Mouse (Mus musculus) CH12.LX (cell line): ENCODE measurements at regions not wholly inside any gene's neighbourhood (a gene's known extent, or its start where the extent isn't known, plus 50 kb on each side); places are given as distances from the start of the nearest gene placed in this dataset.

ENCODE experiments used
- DNase-seq: peaks from one replicate; pipeline ENCODE4 v3.0.0-alpha.2; 2013; ENCODE audit errors: extremely low read depth
- H3K27ac ChIP-seq: 2 replicates; pipeline ENCODE4 v1.5.1; 2012; ENCODE audit warnings: low read depth, mild to moderate bottlenecking, control low read depth, moderate library complexity; ENCODE audit not compliant: insufficient read depth
- H3K27me3 ChIP-seq: replicated peaks from 2 replicates; pipeline ENCODE3; 2012; ENCODE audit warnings: inconsistent platforms
- H3K36me3 ChIP-seq, 2 experiments: replicated peaks in 1 of 2; 2 replicates each; pipeline versions ENCODE3 to v1.6.1; 2012; ENCODE audit warnings: inconsistent platforms in 1 of 2, low read length in 1 of 2, mild to moderate bottlenecking in 1 of 2, mixed read lengths in 1 of 2, moderate library complexity in 1 of 2; ENCODE audit not compliant: control insufficient read depth in 1 of 2, insufficient read depth in 1 of 2
- H3K4me1 ChIP-seq, 2 experiments: 2 replicates each; pipeline ENCODE4 v1.6.1; 2012; ENCODE audit warnings: inconsistent platforms in 1 of 2, moderate library complexity in 1 of 2; ENCODE audit not compliant: insufficient read depth in 2 of 2, control insufficient read depth in 1 of 2
- H3K4me2 ChIP-seq: 2 replicates; pipeline ENCODE4 v1.6.1; 2012; ENCODE audit warnings: low read depth, mild to moderate bottlenecking, control low read depth; ENCODE audit not compliant: poor library complexity, insufficient read depth, severe bottlenecking
- H3K4me3 ChIP-seq, 3 experiments: fragments of 150-350 bp in 1 of 3; sonication (generic) in 1 of 3; replicated peaks in 1 of 3; 2 replicates each; pipeline versions ENCODE3 to v1.5.1; 2011 to 2012; ENCODE audit warnings: low read depth in 2 of 3, low read length in 2 of 3, mild to moderate bottlenecking in 2 of 3, moderate library complexity in 2 of 3, control low read depth in 1 of 3, improper control_type of control experiment in 1 of 3, inconsistent platforms in 1 of 3, mixed read lengths in 1 of 3; ENCODE audit not compliant: poor library complexity in 1 of 3
- H3K79me2 ChIP-seq: replicated peaks from 2 replicates; pipeline ENCODE4 v1.6.1; 2012; ENCODE audit warnings: mild to moderate bottlenecking, moderate library complexity; ENCODE audit not compliant: control insufficient read depth, poor library complexity, insufficient read depth, severe bottlenecking; ENCODE audit errors: extremely low read depth
- H3K9ac ChIP-seq: 2 replicates; pipeline ENCODE4 v1.6.1; 2012; ENCODE audit warnings: low read depth, mild to moderate bottlenecking, control low read depth, moderate library complexity; ENCODE audit not compliant: insufficient read depth
- H3K9me3 ChIP-seq: replicated peaks from 2 replicates; pipeline ENCODE3; 2012; ENCODE audit warnings: low read length, inconsistent platforms, mixed read lengths
- CHD1 ChIP-seq: IDR thresholded peaks from 2 replicates; pipeline ENCODE4 v1.6.1; 2012; ENCODE audit warnings: low read depth, low read length, improper control_type of control experiment, inconsistent platforms
- CHD2 ChIP-seq: IDR thresholded peaks from 2 replicates; pipeline ENCODE4 v1.6.1; 2011; ENCODE audit warnings: low read length, improper control_type of control experiment
- CTCF ChIP-seq, 2 experiments: IDR thresholded peaks in 1 of 2; conservative IDR thresholded peaks in 1 of 2; 2 replicates each; pipeline ENCODE4 v1.5.1; 2011 to 2012; ENCODE audit warnings: low read depth in 2 of 2, low read length in 2 of 2, improper control_type of control experiment in 1 of 2, inconsistent platforms in 1 of 2, mild to moderate bottlenecking in 1 of 2, moderate library complexity in 1 of 2
- E2F4 ChIP-seq: IDR thresholded peaks from 2 replicates; pipeline ENCODE4 v1.6.1; 2011; ENCODE audit warnings: low read depth, low read length, improper control_type of control experiment; ENCODE audit not compliant: insufficient replicate concordance
- EP300 ChIP-seq: IDR thresholded peaks from 2 replicates; pipeline ENCODE4 v1.6.1; 2011; ENCODE audit warnings: low read length, improper control_type of control experiment
- GABPA ChIP-seq: IDR thresholded peaks from 2 replicates; pipeline ENCODE4 v1.6.1; 2012; ENCODE audit warnings: low read depth, low read length, improper control_type of control experiment, inconsistent platforms; ENCODE audit not compliant: insufficient replicate concordance
- HCFC1 ChIP-seq: IDR thresholded peaks from 2 replicates; pipeline ENCODE4 v1.6.1; 2012; ENCODE audit warnings: low read depth, mild to moderate bottlenecking, inconsistent platforms, low read length, improper control_type of control experiment
- IRF4 ChIP-seq: IDR thresholded peaks from 2 replicates; pipeline ENCODE4 v1.6.1; 2014; ENCODE audit warnings: low read depth, mild to moderate bottlenecking, inconsistent platforms, low read length, improper control_type of control experiment
- JUN ChIP-seq: IDR thresholded peaks from 2 replicates; pipeline ENCODE4 v1.6.1; 2011; ENCODE audit warnings: low read depth, mild to moderate bottlenecking, low read length, improper control_type of control experiment, moderate library complexity; ENCODE audit not compliant: insufficient read depth
- MAX ChIP-seq: IDR thresholded peaks from 2 replicates; pipeline ENCODE4 v1.6.1; 2011; ENCODE audit warnings: low read length, improper control_type of control experiment
- MXI1 ChIP-seq: IDR thresholded peaks from 2 replicates; pipeline ENCODE4 v1.6.1; 2011; ENCODE audit warnings: mild to moderate bottlenecking, low read depth, low read length, improper control_type of control experiment
- MYC ChIP-seq: IDR thresholded peaks from 2 replicates; pipeline ENCODE4 v1.6.1; 2011; ENCODE audit warnings: low read depth, mild to moderate bottlenecking, improper control_type of control experiment, low read length
- NELFE ChIP-seq: IDR thresholded peaks from 2 replicates; pipeline ENCODE4 v1.6.1; 2011; ENCODE audit warnings: low read depth, low read length, improper control_type of control experiment
- POLR2AphosphoS2 ChIP-seq: IDR thresholded peaks from 2 replicates; pipeline ENCODE4 v1.6.1; 2011; ENCODE audit warnings: low read depth, low read length, improper control_type of control experiment
- RAD21 ChIP-seq: IDR thresholded peaks from 2 replicates; pipeline ENCODE4 v1.6.1; 2011; ENCODE audit warnings: low read depth, mild to moderate bottlenecking, low read length, improper control_type of control experiment, moderate library complexity
- SIN3A ChIP-seq: IDR thresholded peaks from 2 replicates; pipeline ENCODE4 v1.6.1; 2012; ENCODE audit warnings: low read length, improper control_type of control experiment, inconsistent platforms
- SMC3 ChIP-seq: IDR thresholded peaks from 2 replicates; pipeline ENCODE4 v1.6.1; 2011; ENCODE audit warnings: low read depth, low read length, improper control_type of control experiment
- UBTF ChIP-seq: IDR thresholded peaks from 2 replicates; pipeline ENCODE4 v1.6.1; 2012; ENCODE audit warnings: low read depth, mild to moderate bottlenecking, inconsistent platforms, low read length, improper control_type of control experiment, moderate library complexity
- USF1 ChIP-seq: IDR thresholded peaks from 2 replicates; pipeline ENCODE4 v1.6.1; 2014; ENCODE audit warnings: low read depth, mild to moderate bottlenecking, inconsistent platforms, low read length, improper control_type of control experiment
- USF2 ChIP-seq: conservative IDR thresholded peaks from 2 replicates; pipeline ENCODE4 v1.6.1; 2011; ENCODE audit warnings: low read depth, low read length, improper control_type of control experiment
- ZKSCAN1 ChIP-seq: IDR thresholded peaks from 2 replicates; pipeline ENCODE4 v1.6.1; 2012; ENCODE audit warnings: low read depth, inconsistent platforms, low read length, improper control_type of control experiment, borderline replicate concordance
- ZMIZ1 ChIP-seq: IDR thresholded peaks from 2 replicates; pipeline ENCODE4 v1.6.1; 2012; ENCODE audit warnings: low read depth, mild to moderate bottlenecking, inconsistent platforms, low read length, improper control_type of control experiment
- ZNF384 ChIP-seq: IDR thresholded peaks from 2 replicates; pipeline ENCODE4 v1.6.1; 2012; ENCODE audit warnings: low read depth, low read length, improper control_type of control experiment, inconsistent platforms
- dilution Hi-C: fragments of 300-500 bp; cut with MboI; formaldehyde crosslinking; loops from 2 replicates; pipeline ENCODE4 v1.14.3; 2020; ENCODE audit warnings: low sequenced_read_pairs; ENCODE audit not compliant: extremely low pct_unique_long_range_greater_than_20kb, extremely low pct_ligation_motif_present
- in situ Hi-C: fragments of 300-500 bp; cut with MboI; formaldehyde crosslinking; loops from 3 replicates; pipeline ENCODE4 v1.14.3; 2019; ENCODE audit warnings: low sequenced_read_pairs, low pct_ligation_motif_present, low pct_unique_long_range_greater_than_20kb, mixed read lengths

- in situ Hi-C loops = no loop called here
These were observed 199.5 kb downstream of the Pax1 start for GRCm38 (mm10) chr2:147561220-147561619.

GRCm38 (mm10) chr2:147560426-147561155 is 198.9 kb downstream of the Pax1 start:
- H3K36me3 ChIP-seq = no peaks in the 10 kb centered on the region
- dilution Hi-C loops = no loop called here
- no peak overlapping the region for H3K4me3 ChIP-seq
- no peaks in the 10 kb centered on the region for H3K27me3 ChIP-seq
- in situ Hi-C loops = no loop called here
- H3K9ac ChIP-seq = no peak overlapping the region
- no peak overlapping the region for H3K4me2 ChIP-seq
- H3K27ac ChIP-seq = no peak overlapping the region
- no peaks in the 10 kb centered on the region for H3K9me3 ChIP-seq
- TF ChIP-seq ZNF384 (no peak), NELFE (no peak), ZMIZ1 (no peak), HCFC1 (no peak), JUN (no peak), E2F4 (no peak), MXI1 (no peak), USF1 (no peak), EP300 (no peak), SMC3 (no peak), SIN3A (no peak), GABPA (no peak), IRF4 (no peak), RAD21 (no peak), USF2 (no peak)
- H3K79me2 ChIP-seq = no peaks in the 10 kb centered on the region
- H3K4me1 ChIP-seq = no peaks in the 10 kb centered on the region
- no peak for DNase-seq

More at GRCm38 (mm10) chr2:147561220-147561619, 199.5 kb downstream of the Pax1 start:
- Histone ChIP-seq H3K79me2 (no peaks in the 10 kb centered on the region), H3K4me2 (no peak overlapping the region), H3K4me3 (no peak overlapping the region), H3K36me3 (no peaks in the 10 kb centered on the region), H3K27ac (no peak overlapping the region), H3K27me3 (no peaks in the 10 kb centered on the region), H3K4me1 (no peaks in the 10 kb centered on the region), H3K9ac (no peak overlapping the region), H3K9me3 (no peaks in the 10 kb centered on the region)
- dilution Hi-C loops = no loop called here
- no peak for DNase-seq
- TF ChIP-seq IRF4 = no peak
- no peak for TF ChIP-seq E2F4
- no peak for TF ChIP-seq UBTF
- TF ChIP-seq RAD21 = no peak
- no peak for TF ChIP-seq ZNF384
- no peak for TF ChIP-seq CTCF (conservative IDR thresholded peaks at IDR 0.05 in 1 of 2, IDR thresholded peaks at IDR 0.05 in 1 of 2; ENCODE audit: low read depth in 2 of 2, low read length in 2 of 2)
- no peak for TF ChIP-seq CHD2
- TF ChIP-seq EP300 = no peak
- no peak for TF ChIP-seq POLR2AphosphoS2
- no peak for TF ChIP-seq SIN3A
- TF ChIP-seq USF1 = no peak
- no peak for TF ChIP-seq SMC3
- no peak for TF ChIP-seq ZKSCAN1
- no peak for TF ChIP-seq CHD1
- TF ChIP-seq HCFC1 = no peak
- TF ChIP-seq MAX = no peak
- TF ChIP-seq MYC = no peak
- no peak for TF ChIP-seq NELFE
